Mouse (Mus musculus) T-cell, adult 2 months (primary cell): ENCODE results near the gene Lingo2.
"Not testable (repeated sequence)": the region's sequence is repeated elsewhere in the genome, so short reads cannot be mapped to it uniquely, and the experiment has no call there.

Experiments
- DNase-seq: peaks from one replicate; pipeline ENCODE4 v3.0.0; 2022; ENCODE audit warnings: low spot score

The Lingo2 gene

DNA sequence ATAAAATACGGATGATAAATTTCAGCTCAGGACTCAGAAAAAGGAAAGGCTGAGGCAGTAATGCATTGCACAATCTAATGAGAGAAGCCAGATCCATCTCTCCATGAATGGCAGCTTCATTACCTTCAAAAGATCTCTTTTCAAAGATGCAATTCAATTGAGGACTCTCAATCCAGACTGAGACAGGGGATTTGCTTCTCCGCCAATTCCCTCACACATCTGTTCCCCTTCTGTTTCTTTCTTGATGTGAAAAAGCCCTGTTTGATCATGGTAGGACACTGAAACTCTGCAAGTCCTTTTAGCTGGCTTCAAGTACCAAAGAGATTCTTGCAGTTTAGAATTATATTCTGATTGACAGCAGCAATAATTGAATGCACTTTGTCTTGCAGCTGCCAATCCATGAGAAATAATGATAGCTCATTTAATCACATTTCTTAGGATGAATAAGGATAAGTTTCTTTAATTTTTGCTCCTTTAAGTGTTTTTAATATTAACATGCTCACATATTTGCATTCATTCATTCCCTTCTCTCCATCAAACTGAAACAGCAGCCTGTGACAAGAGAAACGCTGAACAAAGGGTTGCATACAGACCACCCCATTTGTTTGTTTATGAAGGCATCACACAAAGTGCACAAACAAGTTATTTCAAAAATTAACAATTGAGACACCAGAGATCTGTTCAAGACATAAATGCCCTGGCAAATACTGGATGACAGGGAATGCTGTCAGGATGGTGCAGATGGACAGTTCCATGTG lies 870.3 kb downstream of the Lingo2 start:
- DNase-seq: no peak

DNA sequence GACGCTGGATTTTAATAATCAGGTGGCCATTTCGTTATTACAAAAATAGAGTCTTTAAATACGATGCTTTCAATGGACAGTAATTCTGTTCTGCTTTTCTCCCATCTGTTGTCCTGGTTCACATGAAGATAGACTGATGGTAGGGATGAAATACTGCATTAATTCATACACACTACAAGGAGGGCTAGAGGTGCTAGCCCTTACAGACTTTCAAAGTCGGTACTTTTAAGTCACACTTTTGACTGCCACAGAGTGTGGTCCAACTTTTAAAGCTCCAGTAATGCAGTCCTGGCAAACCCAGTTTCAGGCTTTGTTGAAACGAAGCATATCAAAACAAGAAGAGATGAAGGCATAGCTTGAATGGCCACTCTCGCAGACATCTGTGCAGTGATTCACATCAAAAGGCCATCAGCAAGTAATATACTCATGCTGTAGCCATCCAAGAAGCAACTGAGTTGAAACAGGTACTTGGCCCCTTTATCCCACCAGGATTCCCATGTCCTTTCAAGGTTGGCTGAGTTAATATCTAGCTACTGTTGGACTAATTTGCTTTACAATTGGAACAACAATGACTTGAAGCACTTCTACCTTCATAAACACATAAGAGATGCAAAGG lies 872.5 kb downstream of the Lingo2 start:
- no peak for DNase-seq

DNA sequence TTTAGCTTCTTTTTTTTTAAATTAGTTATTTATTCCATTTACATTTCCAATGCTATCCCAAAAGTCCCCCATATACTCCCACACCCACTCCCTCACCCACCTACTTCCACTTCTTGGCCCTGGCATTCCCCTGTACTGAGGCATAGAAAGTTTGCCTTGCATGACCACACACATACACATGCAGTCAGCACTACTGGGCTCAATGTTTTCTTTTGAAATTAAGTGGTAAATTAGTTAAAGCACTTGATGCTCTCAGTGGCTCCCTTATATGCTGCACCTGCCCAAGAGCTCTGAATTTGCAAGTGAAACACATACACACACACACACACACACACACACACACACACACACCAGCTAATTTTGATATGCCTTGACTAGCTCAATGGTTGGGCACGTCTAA lies 886.8 kb downstream of the Lingo2 start:
- DNase-seq: not testable (repeated sequence)

DNA sequence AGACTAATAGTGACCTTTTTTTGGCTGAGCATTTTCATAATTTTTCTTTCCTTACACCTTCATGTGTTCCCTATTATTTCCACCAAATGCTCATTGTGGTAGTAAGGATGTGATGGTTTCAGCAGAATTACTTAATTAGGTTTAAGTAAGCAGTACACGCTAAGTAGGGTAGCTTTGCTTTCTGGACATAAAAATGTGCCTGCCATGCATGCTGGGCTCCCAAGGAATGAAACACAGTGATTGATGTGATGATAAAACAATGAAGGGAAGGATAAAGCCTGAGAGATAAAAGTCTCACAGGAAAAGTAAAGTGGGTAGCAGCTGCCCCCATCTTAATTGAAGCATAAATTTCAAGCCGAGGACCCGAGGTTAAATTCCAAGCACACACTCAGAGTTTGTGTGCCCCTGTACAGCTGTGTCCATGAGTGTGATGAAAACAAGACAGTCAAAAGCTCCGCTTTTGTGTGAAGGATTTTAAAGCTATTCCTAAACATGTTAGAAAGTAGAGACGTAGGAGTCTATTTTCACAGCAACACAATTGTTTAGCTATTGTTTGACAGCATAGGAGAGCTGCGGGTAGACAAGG lies 898.7 kb downstream of the Lingo2 start:
- no peak for DNase-seq

DNA sequence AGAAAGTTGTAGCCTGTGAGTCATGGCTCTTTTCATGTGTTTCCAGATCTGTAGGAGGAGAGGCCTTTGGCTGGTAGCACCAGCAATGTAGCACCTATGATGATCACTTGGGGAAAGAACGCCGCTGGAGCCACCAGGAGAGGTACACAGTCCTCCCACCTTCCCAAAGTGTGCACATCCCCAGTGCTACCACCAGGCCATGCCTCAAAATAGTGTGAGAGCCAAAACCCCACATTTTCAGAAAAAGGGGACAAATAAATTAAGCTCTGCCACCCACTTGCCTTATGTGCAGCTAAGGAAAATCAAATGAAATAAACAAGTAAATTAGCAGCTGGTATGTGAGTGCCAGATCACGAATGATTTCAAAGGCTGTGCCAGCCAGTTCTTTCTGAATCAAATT lies 911.2 kb downstream of the Lingo2 start:
- DNase-seq: no peak

DNA sequence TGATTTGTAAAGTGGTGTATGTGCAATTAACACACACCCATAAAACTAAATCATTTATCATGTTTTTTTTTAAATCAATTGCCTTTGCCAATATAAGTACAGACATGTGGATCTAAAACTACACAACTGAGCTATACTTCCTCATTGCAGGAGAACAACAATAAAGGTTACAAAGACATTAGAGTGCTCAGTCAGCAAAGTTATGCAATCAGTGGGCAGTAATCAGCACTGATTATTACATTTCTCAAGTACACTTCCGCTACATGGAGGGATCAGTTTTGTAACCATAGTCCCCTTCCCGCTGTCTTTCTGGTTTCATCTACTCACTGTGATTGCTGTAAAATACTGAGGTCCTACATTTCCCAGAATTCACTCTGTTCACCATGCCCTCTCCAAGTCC lies 912.8 kb downstream of the Lingo2 start:
- DNase-seq: no peak

DNA sequence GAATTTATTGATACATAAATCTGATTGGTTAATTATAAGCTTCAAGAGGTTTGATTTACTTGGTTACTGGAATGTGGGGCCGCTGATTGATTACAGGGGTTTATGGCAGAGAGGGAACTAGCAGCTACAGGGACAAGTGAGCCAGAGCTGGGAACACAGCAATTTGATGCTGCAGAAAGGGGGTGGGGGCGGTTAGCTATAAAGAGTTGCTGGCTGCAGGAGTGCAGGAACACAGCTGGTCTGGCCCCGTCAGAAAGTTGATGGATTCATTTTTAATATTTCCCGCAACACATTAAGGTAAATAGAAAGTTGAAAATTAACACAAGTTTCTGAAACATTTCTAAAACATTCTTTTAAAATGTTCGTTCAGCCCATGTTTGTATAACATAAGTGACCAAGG lies 919.5 kb downstream of the Lingo2 start:
- no peak for DNase-seq

DNA sequence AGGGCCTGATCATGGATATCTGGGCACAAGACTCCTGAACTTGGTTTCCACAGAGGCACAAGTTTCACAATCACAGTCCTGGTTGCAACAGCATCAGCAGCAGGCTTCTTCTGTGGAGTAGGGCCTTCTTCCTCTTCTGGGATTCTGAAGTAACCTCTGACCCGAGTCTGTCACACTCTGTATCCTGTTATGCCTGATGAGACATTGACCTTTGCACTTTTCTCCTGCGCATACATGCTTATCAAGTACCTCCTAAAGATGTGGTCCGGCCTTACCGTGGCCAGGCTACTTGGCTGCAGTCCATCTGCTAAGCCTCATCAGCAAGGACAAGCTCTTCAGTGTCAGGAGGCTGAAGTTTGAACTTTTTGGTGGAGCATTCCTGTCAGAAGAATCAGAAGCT lies 937.4 kb downstream of the Lingo2 start:
- DNase-seq: no peak

DNA sequence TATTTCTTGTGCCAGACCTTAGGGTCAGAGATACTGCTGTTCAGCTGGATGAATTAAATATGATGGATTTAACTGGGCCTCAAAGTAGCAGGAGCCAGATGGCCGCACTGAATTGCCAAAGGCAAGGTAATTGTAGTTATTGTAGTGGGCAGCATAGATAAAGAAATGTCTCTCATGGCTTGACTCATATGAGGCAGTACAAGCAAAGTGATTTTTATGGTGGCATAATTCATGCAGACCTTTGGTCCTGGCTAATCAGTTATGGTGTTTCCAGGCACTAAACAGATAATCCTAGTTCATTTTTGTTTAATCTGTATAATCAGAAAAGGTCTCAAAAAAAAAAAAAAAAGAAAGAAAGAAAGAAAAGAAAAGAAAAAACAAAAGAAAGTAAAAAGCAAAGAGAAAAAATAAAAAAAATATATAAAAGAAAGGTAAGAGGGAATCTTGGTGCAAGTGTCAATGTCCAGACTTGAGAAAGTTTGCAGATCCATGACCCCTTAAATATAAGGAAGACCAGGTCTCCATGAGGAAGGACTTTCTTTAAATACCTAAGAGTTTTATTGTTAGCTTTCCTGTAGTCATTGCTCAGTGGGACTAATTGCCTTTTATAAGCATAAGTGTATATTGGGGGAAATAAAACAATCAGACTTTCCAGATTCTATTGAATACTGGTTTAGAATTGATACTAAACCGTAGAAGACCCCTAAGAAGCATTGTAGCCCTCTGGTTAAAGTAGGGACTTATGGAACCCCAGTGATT lies 959.4 kb downstream of the Lingo2 start:
- no peak for DNase-seq

DNA sequence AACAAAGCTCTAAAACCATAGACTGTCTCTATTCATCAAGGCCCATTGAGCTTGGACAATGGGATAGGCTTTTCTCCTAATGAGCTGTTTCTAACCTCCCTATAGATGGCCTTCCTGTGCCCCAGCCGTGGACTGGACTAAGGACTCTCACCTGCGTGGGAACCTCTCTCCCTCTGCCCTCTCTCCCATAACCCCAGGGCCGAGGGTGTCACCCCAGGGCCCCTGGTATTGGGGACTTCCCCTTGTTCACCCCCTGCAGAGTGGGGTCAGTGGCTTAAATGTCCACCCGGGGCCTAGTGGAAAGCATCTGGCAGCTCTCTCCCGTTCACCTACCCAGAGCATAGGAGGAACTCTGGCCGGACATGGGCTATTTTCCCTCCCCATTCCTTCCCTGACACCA lies 965.5 kb downstream of the Lingo2 start:
- DNase-seq: no peak

DNA sequence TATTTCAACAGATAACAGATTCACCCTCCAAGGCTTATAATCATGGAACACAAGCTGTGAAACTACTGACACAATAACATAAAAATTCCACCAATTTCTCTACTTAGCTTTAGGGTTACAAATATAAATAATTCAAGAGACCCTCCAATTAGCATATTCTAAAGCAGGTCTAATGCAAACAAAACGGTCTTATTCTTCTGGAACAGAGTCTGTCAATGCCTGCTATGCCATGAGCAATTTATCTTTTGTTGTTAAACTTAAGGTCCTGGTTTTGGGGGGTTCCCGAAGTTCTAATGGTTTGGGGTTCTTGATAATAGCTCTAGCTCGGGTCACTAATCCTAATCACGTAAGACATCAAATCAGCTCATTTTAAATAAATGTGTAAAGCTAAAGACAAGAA lies 988.0 kb downstream of the Lingo2 start:
- DNase-seq: no peak

DNA sequence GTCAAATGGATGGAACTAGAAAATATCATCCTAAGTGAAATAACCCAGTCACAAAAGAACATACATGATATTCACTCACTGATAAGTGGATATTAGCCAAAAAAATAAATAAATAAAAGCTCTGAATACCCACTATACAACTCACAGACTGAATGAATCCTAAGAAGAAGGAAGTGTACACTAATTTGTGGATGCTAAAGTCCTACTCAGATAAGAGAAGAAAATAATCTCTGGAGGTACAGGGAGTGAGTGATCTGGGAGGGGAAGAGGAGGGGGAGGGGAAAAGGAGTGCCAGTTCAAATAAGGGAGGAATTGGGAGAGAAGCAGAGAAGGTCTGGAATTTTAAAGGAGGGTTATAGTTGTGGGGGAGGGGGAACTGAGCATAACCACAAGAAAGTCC lies 999.7 kb downstream of the Lingo2 start:
- DNase-seq: no peak

DNA sequence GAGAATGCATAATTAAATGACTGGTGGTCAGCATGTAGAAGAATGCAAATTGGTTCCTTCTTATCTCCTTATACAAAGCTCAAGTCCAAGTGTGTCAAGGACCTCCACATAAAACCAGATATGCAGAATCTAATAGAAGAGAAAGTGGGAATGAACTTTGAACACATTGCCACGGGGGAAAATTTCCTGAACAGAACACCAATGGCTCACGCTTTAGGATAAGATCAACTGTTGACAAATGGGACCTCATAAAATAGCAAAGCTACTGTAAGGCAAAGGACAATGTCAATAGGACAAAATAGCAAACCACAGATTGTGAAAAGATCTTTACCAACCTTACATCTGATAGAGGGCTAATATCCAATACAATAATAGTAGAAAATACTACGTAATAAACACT lies 1000.3 kb downstream of the Lingo2 start:
- DNase-seq: no peak

DNA sequence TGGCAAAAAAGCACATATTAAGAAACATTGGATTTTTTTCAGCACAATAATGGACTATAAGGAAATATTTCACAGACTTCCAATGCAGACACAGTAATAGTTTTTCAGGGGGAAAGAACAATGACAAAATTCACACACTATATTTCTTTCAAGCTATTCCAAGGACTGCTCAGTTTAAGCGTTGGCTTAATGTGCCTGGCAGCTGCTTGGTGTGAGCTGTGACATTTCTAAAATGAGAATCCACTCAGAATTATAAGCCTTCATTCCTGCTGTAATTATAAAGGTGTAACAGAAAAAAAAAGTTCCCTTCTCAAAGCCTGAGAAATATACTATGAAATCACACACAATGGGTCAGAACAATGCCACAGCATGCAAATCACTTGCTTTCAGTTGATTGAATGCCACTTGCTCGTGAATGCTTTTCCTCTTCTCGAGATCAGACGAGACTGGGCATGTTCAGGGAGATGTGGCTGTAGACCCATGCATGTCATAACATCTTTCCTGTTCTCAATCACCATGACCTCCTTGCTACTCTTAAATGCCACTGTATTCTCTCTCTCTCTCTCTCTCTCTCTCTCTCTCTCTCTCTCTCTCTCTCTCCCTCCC lies 1017.4 kb downstream of the Lingo2 start:
- no peak for DNase-seq

DNA sequence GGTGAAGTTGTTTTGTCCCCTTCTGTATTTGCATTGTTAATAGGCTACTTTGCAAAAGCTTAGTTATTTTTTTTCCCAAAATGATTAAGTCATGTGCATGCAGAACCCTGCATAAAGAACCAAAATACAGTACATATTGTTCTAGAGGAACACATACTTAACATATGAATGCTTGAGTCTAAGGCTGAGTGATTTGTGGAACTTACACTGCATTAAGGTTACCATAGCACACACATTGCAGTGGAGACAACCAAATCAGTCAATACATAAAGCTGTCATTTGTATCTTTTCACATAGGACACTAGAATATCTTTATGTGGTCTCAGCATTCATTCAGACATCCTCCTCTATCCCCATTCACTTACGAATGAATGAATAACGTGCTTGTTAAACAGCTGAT lies 1023.8 kb downstream of the Lingo2 start:
- DNase-seq: no peak

DNA sequence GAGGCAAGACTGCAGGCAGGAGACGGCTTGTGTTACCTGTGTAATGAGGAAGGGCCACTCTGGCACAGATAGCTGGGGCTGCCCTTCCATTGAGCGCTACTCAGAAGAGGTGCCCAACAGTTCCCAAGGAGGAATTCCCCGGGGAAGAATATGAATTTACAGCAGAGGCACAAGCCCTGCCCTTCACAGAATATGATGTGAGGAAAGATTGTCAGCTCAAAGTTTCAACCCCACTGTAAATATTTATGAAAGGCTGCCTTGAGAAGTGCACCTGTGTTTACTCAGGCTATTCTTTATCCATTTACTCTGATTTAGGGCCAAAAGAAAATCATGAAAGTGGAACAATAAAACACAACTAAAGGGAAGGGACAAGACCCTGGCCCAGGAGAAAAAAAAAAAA lies 1034.1 kb downstream of the Lingo2 start:
- no peak for DNase-seq

DNA sequence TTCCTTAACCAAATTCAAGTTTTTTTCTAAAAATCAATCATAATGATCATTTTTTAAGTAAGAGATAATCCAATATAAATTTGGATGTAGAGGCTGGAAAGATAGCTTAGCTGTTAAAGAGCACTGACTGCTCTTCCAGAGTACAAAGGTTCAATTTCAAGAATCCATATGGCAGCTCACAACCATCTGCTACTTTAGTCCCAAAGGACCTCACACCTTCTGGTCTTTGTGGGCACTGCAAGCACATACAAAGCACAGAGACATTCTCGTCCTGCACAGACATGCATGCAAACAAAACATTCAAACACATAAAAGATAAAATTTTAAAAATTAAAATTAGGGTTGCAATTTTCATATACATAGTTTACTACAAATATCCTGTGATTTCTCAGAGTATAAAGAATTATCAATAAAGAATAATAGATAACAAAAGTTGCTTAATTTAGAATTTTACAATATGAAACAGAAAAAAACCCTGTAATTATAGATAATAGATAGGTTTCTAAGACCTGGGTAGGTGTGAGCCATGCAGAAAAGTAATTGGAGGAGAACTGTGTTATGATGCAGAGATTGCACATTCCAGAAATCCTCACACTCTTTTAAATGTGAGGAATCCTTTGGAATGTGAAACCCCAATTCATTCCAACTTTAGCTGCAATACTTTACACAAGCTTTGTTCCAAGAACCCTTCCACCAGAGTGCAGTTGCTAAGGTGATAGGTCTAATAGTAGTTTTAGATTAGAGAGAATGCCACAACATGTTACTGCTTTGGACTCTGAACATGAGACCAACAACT lies 1053.6 kb downstream of the Lingo2 start:
- DNase-seq: no peak

DNA sequence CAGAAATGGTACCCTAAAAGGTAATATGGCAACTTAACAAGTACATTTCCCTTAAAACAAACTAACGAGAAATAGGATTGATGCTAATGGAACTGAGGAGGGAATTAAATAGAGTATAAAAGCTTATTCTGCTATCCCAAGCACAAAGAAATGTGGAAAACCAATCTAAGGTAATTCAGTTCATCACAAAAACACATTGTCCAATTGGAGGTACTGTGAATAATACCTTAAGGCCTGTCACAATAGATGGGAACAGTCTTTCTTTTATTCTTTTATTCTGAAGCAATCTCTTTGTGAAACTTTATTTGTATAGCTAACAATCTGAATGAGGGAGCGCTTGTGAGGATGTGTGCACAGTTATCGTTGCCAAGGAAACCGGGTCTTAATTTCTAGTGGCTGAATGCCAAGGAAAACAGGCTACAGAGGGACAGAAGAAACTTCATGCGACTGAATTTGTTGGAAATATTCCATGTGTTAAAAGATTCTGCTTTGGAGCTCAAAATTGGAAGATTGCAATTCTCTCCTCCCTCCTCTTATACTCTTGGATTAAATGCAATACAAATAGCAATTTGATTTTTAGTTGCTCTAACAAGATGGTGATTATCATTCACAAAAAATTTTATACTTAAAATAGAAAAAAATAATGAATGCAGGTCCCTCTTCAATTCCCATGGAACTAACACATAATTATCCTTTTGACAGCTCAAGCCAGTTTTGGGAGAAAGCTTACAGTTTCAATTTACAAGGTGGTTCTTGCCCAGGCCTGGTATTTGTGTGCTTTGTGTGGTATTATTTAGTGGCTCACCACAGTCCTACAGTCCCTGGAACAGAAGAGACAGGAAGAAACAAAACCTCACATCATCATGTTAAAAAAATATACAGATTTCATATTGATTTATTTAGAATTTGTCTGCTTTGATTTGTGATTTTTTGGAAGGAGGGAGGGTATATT lies 1065.7 kb downstream of the Lingo2 start:
- no peak for DNase-seq

DNA sequence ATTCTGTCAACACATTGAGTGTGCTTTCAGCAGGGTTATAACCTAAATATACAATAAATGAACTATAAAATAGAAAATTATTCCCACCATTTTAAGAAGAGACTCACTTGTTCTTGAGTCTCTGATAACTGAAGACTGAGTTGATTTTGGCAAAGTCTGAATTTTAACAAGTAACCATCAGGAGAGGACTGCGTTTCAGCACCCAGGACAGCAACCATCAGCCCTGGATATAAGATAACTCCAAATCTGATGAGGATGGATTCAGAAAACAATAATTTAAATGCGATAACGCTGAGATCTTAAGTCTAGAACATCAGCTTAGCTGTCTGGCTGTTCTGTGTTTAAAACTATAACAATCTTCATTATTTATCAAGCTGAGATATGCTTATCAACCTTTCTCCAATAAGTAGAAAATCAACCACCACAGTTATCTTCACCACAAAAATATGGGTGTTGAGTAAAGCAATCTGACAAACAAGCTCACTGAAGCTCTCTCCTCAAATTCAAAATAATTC lies 1066.5 kb downstream of the Lingo2 start:
- no peak for DNase-seq

DNA sequence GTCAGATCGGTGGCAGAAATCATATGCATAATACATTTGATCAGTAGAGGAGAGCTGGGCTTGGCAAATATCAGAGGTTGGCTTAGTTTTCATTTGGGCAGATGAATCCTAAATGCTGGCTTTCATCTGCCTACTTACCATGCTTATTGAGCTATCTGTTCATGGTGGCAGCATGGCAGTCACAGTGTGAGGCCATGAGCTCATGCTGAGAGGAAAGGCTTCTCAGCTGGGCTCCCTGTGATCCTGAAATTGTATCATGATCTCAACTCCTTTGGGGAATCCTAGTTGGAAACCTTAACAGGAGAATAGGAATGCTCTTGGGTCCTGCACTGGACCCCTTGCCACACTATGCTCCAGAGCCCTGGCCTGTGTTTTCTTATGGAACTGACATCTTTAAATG lies 1105.0 kb downstream of the Lingo2 start:
- no peak for DNase-seq
